Mouse (Mus musculus) liver, embryonic 14.5 days (tissue): ENCODE measurements around the gene Znrf1.

ENCODE experiments used
- CTCF ChIP-seq: IDR thresholded peaks from 2 replicates; pipeline ENCODE4 v1.5.1; 2016; ENCODE audit warnings: antibody characterized with exemption, low read depth, control low read depth
- EP300 ChIP-seq: IDR thresholded peaks from 2 replicates; pipeline ENCODE4 v1.6.1; 2016; ENCODE audit warnings: antibody characterized with exemption, low read depth

GRCm38 (mm10) chr8:111492508-111492907, 43.4 kb upstream of the Znrf1 start:
- no peak for TF ChIP-seq CTCF
- TF ChIP-seq EP300 = no peak
